Mouse (Mus musculus) lung, adult 2 months (tissue): ENCODE measurements around the gene Nrf1. TPM values are rescaled to one million over a fixed set of nuclear protein-coding genes. Genes with fewer than 3 reads are reported as not detected.

ENCODE experiments used
- DNase-seq: peaks from one replicate; pipeline ENCODE4 v3.0.0; 2022
- H3K4me1 ChIP-seq: fragments of 200-500 bp; 2 replicates; pipeline ENCODE4 v1.6.1; 2011; ENCODE audit warnings: low read length; ENCODE audit not compliant: control insufficient read depth, insufficient read depth
- H3K4me3 ChIP-seq: fragments of 200-500 bp; replicated peaks from 2 replicates; pipeline ENCODE3; 2011; ENCODE audit warnings: low read depth, mild to moderate bottlenecking, control low read depth, low read length; ENCODE audit errors: extremely low read depth
- CTCF ChIP-seq: fragments of 200-500 bp; IDR thresholded peaks from 2 replicates; pipeline ENCODE4 v1.5.1; 2011; ENCODE audit warnings: mild to moderate bottlenecking, low read length, control low read depth; ENCODE audit not compliant: insufficient read depth
- POLR2A ChIP-seq: fragments of 200-500 bp; IDR thresholded peaks from 2 replicates; pipeline ENCODE4 v1.6.1; 2011; ENCODE audit warnings: low read depth, mild to moderate bottlenecking, control low read depth, low read length, borderline replicate concordance; ENCODE audit errors: extremely low read depth
- WGBS: fragments of 180-500 bp; shearing (Covaris S2); methylation state at CpG from one replicate; pipeline ENCODE4 v1.1.7; 2018; 5-methylcytosine and 5-hydroxymethylcytosine counted together
- polyA plus RNA-seq: library from polyadenylated mRNA; depleted of rRNA; stranded (reverse); fragments of >200 nt; gene quantifications from 2 replicates; pipeline ENCODE4 v1.2.3, GENCODE M21; 2012

Nrf1 gene
- polyA plus RNA-seq, 1 experiment = 31.9 TPM

GRCm38 (mm10) chr6:30137227-30137626 lies 89.4 kb downstream of the Nrf1 start:
- WGBS = 80% methylated on average over 2 of the region's 2 CpGs
- Histone ChIP-seq H3K4me3 (no peak overlapping the region), H3K4me1 (no peaks in the 10 kb centered on the region)
- no peak for DNase-seq
- TF ChIP-seq POLR2A (no peak), CTCF (no peak)

- H3K4me1 ChIP-seq = no peaks in the 10 kb centered on the region
- WGBS = 68% methylated on average over 7 of the region's 7 CpGs
- TF ChIP-seq CTCF (no peak), POLR2A (no peak)
- no peak for DNase-seq
- no peak overlapping the region for H3K4me3 ChIP-seq
These were observed 91.7 kb downstream of the Nrf1 start for GRCm38 (mm10) chr6:30139329-30140045.

GRCm38 (mm10) chr6:30143263-30143662 lies 95.5 kb downstream of the Nrf1 start:
- DNase-seq = no peak
- no peaks in the 10 kb centered on the region for H3K4me1 ChIP-seq
- TF ChIP-seq POLR2A = no peak
- no peak for TF ChIP-seq CTCF
- no peak overlapping the region for H3K4me3 ChIP-seq
- 94% methylated on average over 4 of the region's 4 CpGs for WGBS

DNA sequence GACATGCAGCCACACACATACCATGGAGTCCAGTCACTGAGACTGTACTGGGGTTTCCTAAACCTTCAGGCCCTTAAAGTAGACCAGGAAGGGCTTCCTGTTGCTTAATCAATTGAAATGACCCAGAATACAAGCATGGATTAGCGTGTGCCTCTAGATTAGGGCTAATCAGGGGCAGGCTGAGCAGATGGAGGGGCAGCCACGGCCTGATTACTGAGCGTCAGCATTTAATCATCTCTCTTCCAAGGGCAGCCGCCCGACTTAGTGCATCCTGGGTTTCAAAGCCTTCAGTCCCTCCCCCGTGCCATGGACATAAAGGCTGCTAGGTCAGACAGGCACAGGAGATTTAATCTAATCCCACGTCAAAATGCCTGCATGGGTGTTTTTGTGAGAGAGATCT lies 99.3 kb downstream of the Nrf1 start:
- TF ChIP-seq CTCF (no peak), POLR2A (no peak)
- Histone ChIP-seq H3K4me3 (no peak overlapping the region), H3K4me1 (no peaks in the 10 kb centered on the region)
- DNase-seq = no peak
- 77% methylated on average over 7 of the region's 7 CpGs for WGBS

DNA sequence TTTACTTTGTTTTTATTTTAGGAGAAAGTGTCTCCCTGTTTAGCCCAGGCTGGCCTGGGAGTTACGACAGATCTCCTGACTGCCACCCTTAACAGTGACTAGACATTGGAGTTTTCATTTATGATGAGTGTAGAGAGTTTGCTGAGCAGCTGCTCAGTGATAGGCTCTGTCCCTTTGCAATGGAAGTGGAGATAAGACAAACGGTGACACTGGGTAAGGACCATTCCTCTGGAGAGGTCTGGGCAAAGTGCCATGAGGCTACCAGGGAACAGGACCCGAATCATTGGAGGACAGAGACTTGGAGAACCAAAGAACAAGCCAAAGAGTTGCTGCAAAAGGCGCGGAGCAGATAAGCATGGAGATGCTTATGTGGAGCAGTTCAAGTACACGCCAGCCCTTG lies 100.0 kb downstream of the Nrf1 start:
- no peak overlapping the region for H3K4me3 ChIP-seq
- H3K4me1 ChIP-seq = no peaks in the 10 kb centered on the region
- TF ChIP-seq POLR2A (no peak), CTCF (no peak)
- 67% methylated on average over 6 of the region's 6 CpGs for WGBS
- DNase-seq = no peak

DNA sequence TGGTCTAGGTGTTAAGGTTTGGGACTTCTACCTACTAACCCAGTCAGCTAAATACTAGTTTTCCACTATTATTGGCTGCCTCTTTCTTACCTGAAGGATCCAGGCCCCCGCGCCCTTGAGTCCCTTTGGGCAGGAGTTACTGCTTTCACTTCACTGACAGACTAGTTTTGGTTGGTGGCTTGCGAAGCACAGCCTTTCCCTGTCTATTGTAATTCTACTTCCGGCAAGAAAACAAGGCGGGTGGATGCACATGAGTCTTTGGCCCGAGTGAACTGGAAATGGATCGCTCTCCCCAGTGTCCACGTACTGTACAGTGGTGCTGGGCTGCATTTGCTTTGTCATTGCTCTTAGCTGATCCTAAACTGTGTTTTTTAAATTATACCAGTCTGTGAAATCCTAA lies 102.7 kb downstream of the Nrf1 start:
- 87% methylated on average over 8 of the region's 8 CpGs for WGBS
- DNase-seq = no peak
- Histone ChIP-seq H3K4me3 (no peak overlapping the region), H3K4me1 (no peaks in the 10 kb centered on the region)
- TF ChIP-seq CTCF = no peak
- TF ChIP-seq POLR2A = no peak

DNA sequence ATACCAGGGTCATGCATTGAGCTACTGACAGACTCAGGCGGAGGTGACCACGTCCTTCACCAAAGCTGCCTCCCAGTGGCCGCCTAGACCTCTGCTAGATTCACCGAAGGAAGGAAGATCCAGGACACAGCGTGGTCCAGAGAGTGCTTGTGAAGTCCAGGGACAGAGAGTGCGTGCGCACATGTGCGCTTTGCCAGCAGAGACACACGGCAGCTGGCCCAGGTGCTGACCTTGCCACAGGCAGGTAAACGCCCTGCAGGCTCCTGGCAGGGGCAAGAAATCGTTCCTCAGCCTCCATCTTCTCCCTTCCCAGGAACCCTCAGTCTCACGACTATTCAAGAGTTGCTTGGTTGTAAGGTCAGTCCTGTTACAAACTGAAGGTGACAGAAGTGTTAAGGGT lies 104.4 kb downstream of the Nrf1 start:
- 86% methylated on average over 12 of the region's 12 CpGs for WGBS
- Histone ChIP-seq H3K4me3 (no peak overlapping the region), H3K4me1 (no peaks in the 10 kb centered on the region)
- DNase-seq = no peak
- TF ChIP-seq CTCF (no peak), POLR2A (no peak)

- TF ChIP-seq POLR2A (no peak), CTCF (no peak)
- no peak for DNase-seq
- WGBS = 67% methylated on average over 10 of the region's 10 CpGs
- Histone ChIP-seq H3K4me1 (no peaks in the 10 kb centered on the region), H3K4me3 (no peak overlapping the region)
These were observed 104.9 kb downstream of the Nrf1 start for GRCm38 (mm10) chr6:30152649-30153048.

DNA sequence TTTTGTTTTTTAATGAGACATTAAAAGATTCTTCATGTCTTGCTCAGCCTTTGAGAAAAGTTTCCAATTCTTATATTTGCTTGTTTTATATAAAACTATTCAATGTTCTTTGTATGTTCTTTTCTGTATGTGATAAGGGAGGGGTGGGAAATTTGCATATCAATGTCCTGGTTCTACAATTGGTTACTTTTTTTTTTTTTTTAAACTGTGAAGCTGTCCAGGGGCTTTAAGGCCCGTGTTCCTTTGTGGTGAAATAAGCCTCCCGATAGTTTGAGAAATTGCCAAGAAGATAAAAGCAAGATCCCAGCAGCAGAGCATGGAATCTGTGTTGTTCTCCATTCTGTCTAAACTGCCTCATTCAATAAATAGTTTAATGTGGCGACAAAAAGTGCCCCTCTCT lies 105.3 kb downstream of the Nrf1 start:
- DNase-seq = no peak
- 64% methylated on average over 3 of the region's 3 CpGs for WGBS
- Histone ChIP-seq H3K4me1 (no peaks in the 10 kb centered on the region), H3K4me3 (no peak overlapping the region)
- TF ChIP-seq POLR2A = no peak
- no peak for TF ChIP-seq CTCF

DNA sequence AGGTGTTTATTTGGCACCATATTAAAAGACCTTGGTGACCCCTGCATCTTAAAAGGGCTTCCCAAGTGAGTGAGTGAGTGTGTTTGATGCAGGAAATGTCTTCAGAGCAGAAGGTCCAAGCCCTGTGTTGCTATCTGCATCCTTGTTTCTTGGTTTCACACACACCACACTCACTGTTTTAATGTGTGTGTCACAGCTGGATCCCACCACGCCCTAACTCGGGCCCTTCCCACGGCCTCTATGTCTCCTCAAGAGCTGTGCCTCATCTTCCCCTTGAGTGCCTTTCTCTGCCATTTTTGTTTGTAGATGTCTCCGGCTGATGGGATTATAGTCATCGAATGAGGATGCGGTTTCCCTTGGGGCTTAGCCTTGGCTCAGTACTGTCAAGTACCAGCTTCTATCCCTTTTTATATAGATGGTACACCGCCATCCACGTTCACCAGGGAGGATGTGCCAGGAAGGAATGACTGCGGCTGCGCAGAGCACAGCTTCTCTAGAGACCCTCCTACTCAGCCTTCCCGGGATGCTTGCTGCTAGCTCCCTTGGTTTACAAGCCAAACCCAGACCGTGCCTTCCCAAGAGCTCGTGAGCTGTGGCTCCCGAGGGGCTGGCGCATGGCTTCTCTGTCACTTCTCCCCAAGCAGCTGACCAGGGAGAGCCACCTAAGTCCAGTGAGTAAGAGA lies 106.1 kb downstream of the Nrf1 start:
- H3K4me3 ChIP-seq = no peak overlapping the region
- WGBS = 91% methylated on average over 15 of the region's 15 CpGs
- no peak for DNase-seq
- no peak for TF ChIP-seq POLR2A
- no peak for TF ChIP-seq CTCF
- H3K4me1 ChIP-seq = no peaks in the 10 kb centered on the region
